Mouse (Mus musculus): ENCODE measurements around the gene Zbtb40.

Gene Zbtb40

GRCm38 (mm10) chr4:137033115-137033887 is 15.3 kb downstream of the Zbtb40 start:
- in situ Hi-C loops (cut with MboI): no loop called here

- in situ Hi-C loops (cut with MboI): no loop called here
Observed at GRCm38 (mm10) chr4:137032456-137032855, 16.1 kb downstream of the Zbtb40 start.

GRCm38 (mm10) chr4:137031319-137031718 is 17.3 kb downstream of the Zbtb40 start:
- in situ Hi-C loops (cut with MboI): no loop called here

- in situ Hi-C loops (cut with MboI): no loop called here
Observed at GRCm38 (mm10) chr4:137029348-137029747, 19.3 kb downstream of the Zbtb40 start.

GRCm38 (mm10) chr4:137027051-137027450 is 21.6 kb downstream of the Zbtb40 start:
- in situ Hi-C loops (cut with MboI): no loop called here

GRCm38 (mm10) chr4:137025570-137025969 is 23.0 kb downstream of the Zbtb40 start:
- in situ Hi-C loops (cut with MboI): no loop called here

- in situ Hi-C loops (cut with MboI): no loop called here
Observed at GRCm38 (mm10) chr4:137025133-137025532, 23.5 kb downstream of the Zbtb40 start.

GRCm38 (mm10) chr4:137020065-137020464 is 28.5 kb downstream of the Zbtb40 start:
- in situ Hi-C loops (cut with MboI): no loop called here

- in situ Hi-C loops (cut with MboI): no loop called here
Observed at GRCm38 (mm10) chr4:137015934-137016333, 32.7 kb downstream of the Zbtb40 start.

- in situ Hi-C loops (cut with MboI): no loop called here
Observed at GRCm38 (mm10) chr4:137015476-137015856, 33.1 kb downstream of the Zbtb40 start.

GRCm38 (mm10) chr4:137014654-137015475 is 33.7 kb downstream of the Zbtb40 start:
- in situ Hi-C loops (cut with MboI): no loop called here

GRCm38 (mm10) chr4:137014124-137014523 is 34.5 kb downstream of the Zbtb40 start:
- in situ Hi-C loops (cut with MboI): no loop called here

- in situ Hi-C loops (cut with MboI): no loop called here
Observed at GRCm38 (mm10) chr4:137006966-137007365, 41.6 kb downstream of the Zbtb40 start.

GRCm38 (mm10) chr4:137001825-137002224 is 46.8 kb downstream of the Zbtb40 start:
- in situ Hi-C loops (cut with MboI): no loop called here

GRCm38 (mm10) chr4:137001020-137001419 is 47.6 kb downstream of the Zbtb40 start:
- in situ Hi-C loops (cut with MboI): no loop called here

- in situ Hi-C loops (cut with MboI): no loop called here
Observed at GRCm38 (mm10) chr4:136998371-136998770, 50.2 kb downstream of the Zbtb40 start.

- in situ Hi-C loops (cut with MboI): no loop called here
Observed at GRCm38 (mm10) chr4:136997723-136998345, 50.8 kb downstream of the Zbtb40 start.

GRCm38 (mm10) chr4:136996933-136997332 is 51.7 kb downstream of the Zbtb40 start:
- in situ Hi-C loops (cut with MboI): no loop called here

- in situ Hi-C loops (cut with MboI): no loop called here
Observed at GRCm38 (mm10) chr4:136995361-136995760, 53.2 kb downstream of the Zbtb40 start.

GRCm38 (mm10) chr4:136981993-136982695 is 66.5 kb downstream of the Zbtb40 start:
- in situ Hi-C loops (cut with MboI): no loop called here

GRCm38 (mm10) chr4:136981347-136981746 is 67.3 kb downstream of the Zbtb40 start:
- in situ Hi-C loops (cut with MboI): no loop called here

GRCm38 (mm10) chr4:136980921-136981320 is 67.7 kb downstream of the Zbtb40 start:
- in situ Hi-C loops (cut with MboI): no loop called here
